Mouse (Mus musculus) liver, embryonic 14.5 days (tissue): ENCODE measurements around the gene Maats1.

Experiments used
- CTCF ChIP-seq: IDR thresholded peaks from 2 replicates; pipeline ENCODE4 v1.5.1; 2016; ENCODE audit warnings: antibody characterized with exemption, low read depth, control low read depth
- EP300 ChIP-seq: IDR thresholded peaks from 2 replicates; pipeline ENCODE4 v1.6.1; 2016; ENCODE audit warnings: antibody characterized with exemption, low read depth

GRCm38 (mm10) chr16:38350361-38350855 lies 8.5 kb upstream of the Maats1 start:
- peak; percentile 84 for TF ChIP-seq EP300
- TF ChIP-seq CTCF, result no peak
